Mouse (Mus musculus) limb, embryonic 14.5 days (tissue): ENCODE results near the gene Bcor. TPM values are rescaled to one million over a fixed set of nuclear protein-coding genes. Genes with fewer than 3 reads are reported as not detected.
A peak's percentile ranks its signal among the peaks of the same experiment; 100 is the strongest.

Experiments used
- ATAC-seq: fragments of 200-750 bp; cut with Nextera tagmentation; 2 replicates; pipeline ENCODE4 v1.8.0; 2017; ENCODE audit warnings: low read depth, moderate number of reproducible peaks, moderate TSS enrichment; ENCODE audit not compliant: low FRiP score
- DNase-seq: peaks from one replicate; pipeline ENCODE4 v3.0.0-alpha.2; 2015; ENCODE audit warnings: low spot score
- H3K27ac ChIP-seq: fragments of 300-500 bp; sonication (generic); replicated peaks from 2 replicates; pipeline ENCODE4 v1.5.1; 2014; ENCODE audit warnings: low read depth, mild to moderate bottlenecking, low read length, moderate library complexity, mixed read lengths
- H3K27me3 ChIP-seq: fragments of 300-500 bp; sonication (generic); 2 replicates; pipeline ENCODE4 v1.6.1; 2014; ENCODE audit warnings: low read length, mixed read lengths; ENCODE audit not compliant: control insufficient read depth, insufficient read depth
- H3K36me3 ChIP-seq: fragments of 300-500 bp; sonication (generic); 2 replicates; pipeline ENCODE4 v1.6.1; 2014; ENCODE audit warnings: mild to moderate bottlenecking, low read length, moderate library complexity, mixed read lengths; ENCODE audit not compliant: control insufficient read depth, insufficient read depth
- H3K4me1 ChIP-seq: fragments of 300-500 bp; sonication (generic); 2 replicates; pipeline ENCODE4 v1.6.1; 2014; ENCODE audit warnings: antibody characterized with exemption, low read length, mixed read lengths; ENCODE audit not compliant: control insufficient read depth, insufficient read depth
- H3K4me2 ChIP-seq: fragments of 300-500 bp; sonication (generic); replicated peaks from 2 replicates; pipeline ENCODE4 v1.6.1; 2014; ENCODE audit warnings: low read depth, mild to moderate bottlenecking, low read length, moderate library complexity; ENCODE audit not compliant: severe bottlenecking
- H3K4me3 ChIP-seq: fragments of 300-500 bp; sonication (generic); replicated peaks from 2 replicates; pipeline ENCODE4 v1.5.1; 2014; ENCODE audit warnings: low read length
- H3K9ac ChIP-seq: fragments of 300-500 bp; sonication (generic); 2 replicates; pipeline ENCODE4 v1.6.1; 2014; ENCODE audit warnings: mild to moderate bottlenecking, low read depth, low read length, moderate library complexity; ENCODE audit not compliant: severe bottlenecking
- H3K9me3 ChIP-seq: fragments of 300-500 bp; sonication (generic); 2 replicates; pipeline ENCODE4 v1.6.1; 2016; ENCODE audit warnings: low read length; ENCODE audit not compliant: control insufficient read depth
- POLR2A ChIP-seq: fragments of 200-500 bp; IDR thresholded peaks from 2 replicates; pipeline ENCODE4 v1.8.0; 2012; ENCODE audit warnings: inconsistent platforms, mild to moderate bottlenecking, moderate library complexity, borderline replicate concordance; ENCODE audit not compliant: insufficient read depth, insufficient read length; ENCODE audit errors: extremely low read depth
- WGBS: fragments of 180-500 bp; shearing (Covaris S2); extraction: QIAGEN DNeasy Blood & Tissue Kit; methylation state at CpG from one replicate; pipeline ENCODE4 v1.1.7; 2014; 5-methylcytosine and 5-hydroxymethylcytosine counted together
- polyA plus RNA-seq, 2 experiments: library from polyadenylated mRNA; depleted of rRNA in 1 of 2; stranded (reverse) in 1 of 2; unstranded in 1 of 2; fragments of >200 nt; fragmentation: Nextera tagmentation in 1 of 2; extraction: Ambion mirVana in 1 of 2; gene quantifications; 2 replicates each; pipeline versions ENCODE4 v1.2.1 to v1.2.3; 2012 to 2014

The Bcor gene
- polyA plus RNA-seq, 2 experiments: 17.0 to 20.0 TPM

DNA sequence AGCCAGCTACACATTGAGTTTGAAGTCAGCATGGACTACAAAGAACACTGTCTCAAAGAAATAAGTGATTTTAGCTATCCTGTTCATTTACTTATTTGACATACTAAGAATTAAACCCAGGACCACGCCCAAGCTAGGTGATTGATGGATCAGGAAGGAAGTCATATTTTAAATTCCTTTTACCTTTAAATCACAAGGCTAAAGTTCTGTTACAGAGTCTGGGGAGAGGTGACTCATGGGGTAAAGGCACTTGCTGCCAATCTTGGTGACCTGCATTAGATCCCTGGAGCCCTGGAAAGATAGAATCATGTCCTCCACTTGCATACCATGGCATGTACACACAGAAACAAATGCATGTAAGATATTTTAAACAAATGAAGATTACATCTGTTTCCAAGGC lies 149.5 kb downstream of the Bcor start:
- H3K4me1 ChIP-seq: no peaks in the 10 kb centered on the region
- WGBS: 74% methylated on average over 1 of the region's 1 CpGs
- H3K9ac ChIP-seq: no peak overlapping the region
- no peak for ATAC-seq
- H3K4me3 ChIP-seq: no peak overlapping the region
- no peak overlapping the region for H3K4me2 ChIP-seq
- no peaks in the 10 kb centered on the region for H3K36me3 ChIP-seq
- H3K27me3 ChIP-seq: peaks cover 10% of the 10 kb centered on the region
- no peak overlapping the region for H3K27ac ChIP-seq
- no peaks in the 10 kb centered on the region for H3K9me3 ChIP-seq
- no peak for DNase-seq
- TF ChIP-seq POLR2A: no peak

DNA sequence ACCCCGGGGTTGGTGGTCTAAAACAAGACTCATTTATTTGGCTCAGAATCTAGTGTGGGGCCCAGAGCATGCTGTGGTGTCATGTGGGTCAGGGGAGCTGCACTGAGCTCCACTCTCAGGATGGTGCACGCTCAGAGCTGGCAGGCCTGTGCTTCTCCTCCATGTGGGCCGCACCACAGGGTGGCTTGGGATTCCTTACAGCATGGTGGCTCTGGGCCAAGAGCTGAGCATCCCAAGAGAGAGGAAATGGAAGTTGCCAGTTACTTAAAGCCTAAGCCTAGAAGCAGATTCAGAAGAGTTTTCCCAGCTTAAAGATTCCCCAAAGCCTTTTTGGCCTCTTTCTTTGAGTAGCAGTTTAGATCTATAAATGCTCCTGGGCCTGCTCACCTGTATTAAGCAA lies 151.1 kb downstream of the Bcor start:
- H3K36me3 ChIP-seq: no peaks in the 10 kb centered on the region
- no peak overlapping the region for H3K27ac ChIP-seq
- peaks cover 4% of the 10 kb centered on the region; the same call in 1 of the 2 replicates for H3K4me1 ChIP-seq
- 38% methylated on average over 3 of the region's 3 CpGs for WGBS
- H3K27me3 ChIP-seq: peaks cover 17% of the 10 kb centered on the region
- ATAC-seq: no peak
- no peak for TF ChIP-seq POLR2A
- no peak overlapping the region for H3K4me2 ChIP-seq
- no peak for DNase-seq
- no peaks in the 10 kb centered on the region for H3K9me3 ChIP-seq
- no peak overlapping the region for H3K9ac ChIP-seq
- H3K4me3 ChIP-seq: no peak overlapping the region

- DNase-seq: no peak
- Histone ChIP-seq H3K9ac (no peak overlapping the region), H3K4me2 (no peak overlapping the region; the same call in 1 of the 2 replicates), H3K36me3 (no peaks in the 10 kb centered on the region), H3K27me3 (peaks cover 17% of the 10 kb centered on the region), H3K4me3 (no peak overlapping the region), H3K9me3 (no peaks in the 10 kb centered on the region), H3K4me1 (peaks cover 9% of the 10 kb centered on the region), H3K27ac (no peak overlapping the region)
- no peak for TF ChIP-seq POLR2A
- 18% methylated on average over 11 of the region's 11 CpGs for WGBS
- ATAC-seq: no peak
Measured at GRCm38 (mm10) chrX:12007832-12008540, 152.2 kb downstream of the Bcor start.

DNA sequence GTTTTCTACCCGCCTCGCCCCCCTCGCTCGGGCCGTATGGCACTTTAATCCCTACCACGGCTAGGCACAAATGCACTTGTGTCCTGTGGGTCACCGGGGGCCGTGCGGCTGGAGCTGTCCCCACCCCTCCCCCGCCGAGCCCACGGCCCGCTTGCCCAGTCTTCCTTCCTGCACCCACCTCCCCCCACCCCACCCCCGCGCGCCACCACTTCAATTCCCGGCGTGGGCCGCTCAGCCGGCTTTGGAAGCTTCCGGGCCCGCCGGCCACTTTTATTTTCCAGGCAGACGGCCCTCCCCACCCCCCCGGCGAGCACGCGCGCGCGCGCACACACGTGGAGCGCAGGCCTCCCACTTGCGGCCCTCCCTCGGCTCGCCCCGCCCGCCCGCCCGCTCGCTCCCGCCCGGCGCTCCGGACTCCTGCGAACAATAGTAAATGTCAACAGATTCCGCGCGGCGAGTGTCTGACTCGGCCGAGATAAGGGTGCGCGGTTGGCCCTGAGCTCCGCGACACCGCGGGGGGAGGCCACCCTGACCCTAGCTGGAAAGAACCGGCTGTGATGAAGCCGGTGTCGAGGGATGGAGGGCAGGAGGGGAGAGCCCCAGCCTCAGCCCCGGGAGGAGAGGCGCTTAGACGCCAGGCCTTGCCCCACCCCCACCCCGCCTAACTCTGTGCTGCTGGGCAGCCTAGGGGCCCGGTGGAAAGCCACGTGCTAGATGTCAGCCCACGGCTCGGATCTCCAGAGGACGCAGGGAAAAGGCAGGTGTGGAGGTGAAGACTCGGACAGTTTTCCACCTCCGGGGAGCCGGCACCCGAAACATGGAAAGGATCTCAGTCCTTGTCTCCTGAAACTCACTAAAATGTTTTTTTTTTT lies 153.0 kb downstream of the Bcor start:
- peak overlapping the region; percentile 67 for H3K4me2 ChIP-seq
- H3K27ac ChIP-seq: peak overlapping the region; percentile 79
- H3K9me3 ChIP-seq: no peaks in the 10 kb centered on the region
- DNase-seq (peak; percentile 31), ATAC-seq (peak; percentile 59)
- WGBS: 5% methylated on average over 44 of the region's 75 CpGs
- TF ChIP-seq POLR2A: no peak
- peak overlapping the region; percentile 51 for H3K9ac ChIP-seq
- H3K4me3 ChIP-seq: peak overlapping the region; percentile 39
- H3K36me3 ChIP-seq: no peaks in the 10 kb centered on the region
- peaks cover 15% of the 10 kb centered on the region for H3K4me1 ChIP-seq
- H3K27me3 ChIP-seq: peaks cover 17% of the 10 kb centered on the region

GRCm38 (mm10) chrX:12006031-12006881 lies 153.9 kb downstream of the Bcor start:
- ATAC-seq: peak; percentile 47
- WGBS: 4% methylated on average over 33 of the region's 57 CpGs
- peaks cover 18% of the 10 kb centered on the region for H3K4me1 ChIP-seq

More at GRCm38 (mm10) chrX:12006031-12006881, 153.9 kb downstream of the Bcor start:
- TF ChIP-seq POLR2A: no peak
- peak overlapping the region; percentile 51 for H3K9ac ChIP-seq
- peak overlapping the region; percentile 67 for H3K4me2 ChIP-seq
- peak; percentile 56 for DNase-seq
- peaks cover 17% of the 10 kb centered on the region for H3K27me3 ChIP-seq
- H3K9me3 ChIP-seq: no peaks in the 10 kb centered on the region
- H3K36me3 ChIP-seq: no peaks in the 10 kb centered on the region
- peak overlapping the region; percentile 39 for H3K4me3 ChIP-seq
- H3K27ac ChIP-seq: peak overlapping the region; percentile 79
